Mouse (Mus musculus): Measurements from ENCODE around the gene Ggt6. TPM values are rescaled to one million over a fixed set of nuclear protein-coding genes. Genes with fewer than 3 reads are reported as not detected.
"Not testable (repeated sequence)": the region's sequence is repeated elsewhere in the genome, so short reads cannot be mapped to it uniquely, and the experiment has no call there.

Ggt6 gene
- total and polyA plus RNA-seq, 3 experiments = 0.04 TPM; not detected in 2

- Histone ChIP-seq H3K27me3 (ENCODE audit: control insufficient read depth in 1 of 2, insufficient read depth in 2 of 2, low read length in 2 of 2) (no peaks in the 10 kb centered on the region), H3K9ac (ENCODE audit: control insufficient read depth, low read depth, low read length, poor library complexity, severe bottlenecking) (no peak overlapping the region), H3K27ac (ENCODE audit: control insufficient read depth, low read depth, low read length) (no peak overlapping the region), H3K4me3 (ENCODE audit: control insufficient read depth in 1 of 2, insufficient read depth in 1 of 2, low read depth in 2 of 2, low read length in 2 of 2) (no peak overlapping the region), H3K9me3 (replicated peaks; ENCODE audit: insufficient read depth, low read length) (no peaks in the 10 kb centered on the region), H3K4me1 (ENCODE audit: control insufficient read depth in 1 of 2, insufficient read depth in 2 of 2, low read length in 2 of 2) (peaks cover 0 to 17% of the 10 kb centered on the region in 2 experiments; a peak in 3 of 4 replicates), H3K36me3 (ENCODE audit: control insufficient read depth in 1 of 2, insufficient read depth in 2 of 2, low read length in 2 of 2) (peaks cover 8 to 11% of the 10 kb centered on the region in 2 experiments), H3K79me2 (ENCODE audit: control insufficient read depth, insufficient read depth, low read length, poor library complexity) (peaks cover 25% of the 10 kb centered on the region)
- DNase-seq (ENCODE audit: low read depth, low spot score) = no peak
- no peak for TF ChIP-seq ELF1 (IDR thresholded peaks at IDR 0.05; ENCODE audit: low read depth, low read length)
- no peak for TF ChIP-seq GATA1 (IDR thresholded peaks at IDR 0.05; ENCODE audit: low read depth, low read length)
Measured at GRCm38 (mm10) chr11:72438411-72438810, 3.1 kb downstream of the Ggt6 start.

GRCm38 (mm10) chr11:72440597-72440964, 5.3 kb downstream of the Ggt6 start:
- H3K4me3 ChIP-seq (ENCODE audit: control insufficient read depth in 1 of 2, insufficient read depth in 1 of 2, low read depth in 2 of 2, low read length in 2 of 2) = peak overlapping the region; percentile 96 to 99
- peak overlapping the region; percentile 93 for H3K27ac ChIP-seq (ENCODE audit: control insufficient read depth, low read depth, low read length)
- H3K27me3 ChIP-seq (ENCODE audit: control insufficient read depth in 1 of 2, insufficient read depth in 2 of 2, low read length in 2 of 2); DNase-seq (ENCODE audit: low read depth, low spot score); H3K9me3 ChIP-seq (replicated peaks; ENCODE audit: insufficient read depth, low read length): not testable (repeated sequence)
- H3K9ac ChIP-seq (ENCODE audit: control insufficient read depth, low read depth, low read length, poor library complexity, severe bottlenecking) = peak overlapping the region; percentile 90
- peaks cover 40% of the 10 kb centered on the region for H3K79me2 ChIP-seq (ENCODE audit: control insufficient read depth, insufficient read depth, low read length, poor library complexity)
- H3K4me1 ChIP-seq (ENCODE audit: control insufficient read depth in 1 of 2, insufficient read depth in 2 of 2, low read length in 2 of 2) = peaks cover 0 to 17% of the 10 kb centered on the region in 2 experiments; a peak in 3 of 4 replicates
- peaks cover 16 to 24% of the 10 kb centered on the region in 2 experiments for H3K36me3 ChIP-seq (ENCODE audit: control insufficient read depth in 1 of 2, insufficient read depth in 2 of 2, low read length in 2 of 2)

GRCm38 (mm10) chr11:72440965-72441664, 5.8 kb downstream of the Ggt6 start, which contains the start of gene Mybbp1a:
Gene Mybbp1a (plus strand): TSS chr11:72441355.
- H3K27me3 ChIP-seq (ENCODE audit: control insufficient read depth in 1 of 2, insufficient read depth in 2 of 2, low read length in 2 of 2) = no peaks in the 10 kb centered on the region
- TF ChIP-seq ZC3H11A (IDR thresholded peaks at IDR 0.05; ENCODE audit: low read depth, low read length) = no peak
- TF ChIP-seq E2F4 (IDR thresholded peaks at IDR 0.05; ENCODE audit: borderline replicate concordance, low read depth, low read length) = no peak
- no peak for TF ChIP-seq CHD1 (IDR thresholded peaks at IDR 0.05; ENCODE audit: low read depth, low read length)
- peak; percentile 83 for TF ChIP-seq TCF12 (IDR thresholded peaks at IDR 0.05; ENCODE audit: low read depth, low read length)
- TF ChIP-seq SMC3 (IDR thresholded peaks at IDR 0.05; ENCODE audit: low read depth, low read length) = no peak
- no peak for TF ChIP-seq POLR2AphosphoS5 (IDR thresholded peaks at IDR 0.05; ENCODE audit: borderline replicate concordance, low read depth, low read length)
- TF ChIP-seq ZKSCAN1 (IDR thresholded peaks at IDR 0.05; ENCODE audit: low read depth, low read length) = no peak
- no peak for TF ChIP-seq BHLHE40 (IDR thresholded peaks at IDR 0.05; ENCODE audit: borderline replicate concordance, low read depth, low read length)
- peak; percentile 99 for TF ChIP-seq SIN3A (IDR thresholded peaks at IDR 0.05; ENCODE audit: low read length)
- peak in 1 of 2 experiments; percentile 57; a peak in 1 of 4 replicates for TF ChIP-seq USF2 (IDR thresholded peaks at IDR 0.05; ENCODE audit: borderline replicate concordance in 1 of 2, insufficient read depth in 1 of 2, low read depth in 1 of 2, low read length in 2 of 2)
- TF ChIP-seq ETS1 (IDR thresholded peaks at IDR 0.05; ENCODE audit: low read depth, low read length) = 0 out of 2 replicates have a peak, but pooled peaks have one; percentile 1
- TF ChIP-seq MAFK (IDR thresholded peaks at IDR 0.05; ENCODE audit: borderline replicate concordance, low read depth, low read length) = no peak
- no peak for TF ChIP-seq CTCF (IDR thresholded peaks at IDR 0.05 in 2 of 3, conservative IDR thresholded peaks at IDR 0.05 in 1 of 3; ENCODE audit: control insufficient read depth in 1 of 3, insufficient read depth in 1 of 3, low read depth in 2 of 3, low read length in 3 of 3, poor library complexity in 1 of 3, severe bottlenecking in 1 of 3)
- peak; percentile 73 for TF ChIP-seq KAT2A (conservative IDR thresholded peaks at IDR 0.05; ENCODE audit: low read depth, low read length)
- peak in 1 of 2 experiments; percentile 33; a peak in 2 of 4 replicates for TF ChIP-seq EP300 (IDR thresholded peaks at IDR 0.05; ENCODE audit: low read depth in 1 of 2, low read length in 2 of 2)
- TF ChIP-seq HCFC1 (IDR thresholded peaks at IDR 0.05; ENCODE audit: low read depth, low read length) = peak; percentile 94
- TF ChIP-seq POLR2AphosphoS2 (IDR thresholded peaks at IDR 0.05; ENCODE audit: low read length) = peak; percentile 84
- peak; percentile 100 for TF ChIP-seq MYC (IDR thresholded peaks at IDR 0.05; ENCODE audit: low read depth, low read length)
- TF ChIP-seq CHD2 (IDR thresholded peaks at IDR 0.05; ENCODE audit: low read length) = no peak
- peak; percentile 65 to 92; a peak in 3 of 4 replicates for TF ChIP-seq POLR2A (IDR thresholded peaks at IDR 0.05; ENCODE audit: control insufficient read depth in 1 of 2, insufficient read depth in 1 of 2, low read depth in 1 of 2, low read length in 2 of 2, poor library complexity in 1 of 2)
- TF ChIP-seq UBTF (IDR thresholded peaks at IDR 0.05; ENCODE audit: borderline replicate concordance, insufficient read depth, low read depth, low read length) = no peak
- TF ChIP-seq RCOR1 (IDR thresholded peaks at IDR 0.05; ENCODE audit: low read depth, low read length) = no peak

More at GRCm38 (mm10) chr11:72440965-72441664, 5.8 kb downstream of the Ggt6 start, which contains the start of gene Mybbp1a:
- Histone ChIP-seq H3K36me3 (ENCODE audit: control insufficient read depth in 1 of 2, insufficient read depth in 2 of 2, low read length in 2 of 2) (peaks cover 16 to 28% of the 10 kb centered on the region in 2 experiments), H3K4me1 (ENCODE audit: control insufficient read depth in 1 of 2, insufficient read depth in 2 of 2, low read length in 2 of 2) (peaks cover 0 to 15% of the 10 kb centered on the region in 2 experiments; a peak in 3 of 4 replicates), H3K27ac (ENCODE audit: control insufficient read depth, low read depth, low read length) (peak within 1 kb of the TSS; percentile 93), H3K9me3 (replicated peaks; ENCODE audit: insufficient read depth, low read length) (no peaks in the 10 kb centered on the region), H3K9ac (ENCODE audit: control insufficient read depth, low read depth, low read length, poor library complexity, severe bottlenecking) (peak within 1 kb of the TSS; percentile 95), H3K79me2 (ENCODE audit: control insufficient read depth, insufficient read depth, low read length, poor library complexity) (peaks cover 40% of the 10 kb centered on the region), H3K4me3 (ENCODE audit: control insufficient read depth in 1 of 2, insufficient read depth in 1 of 2, low read depth in 2 of 2, low read length in 2 of 2) (peak within 1 kb of the TSS; percentile 96 to 99)
- DNase-seq (ENCODE audit: low read depth, low spot score) = peak; percentile 99

Data from MEL (cell line).